Mouse (Mus musculus): ENCODE data around the gene Klc4. TPM values are rescaled to one million over a fixed set of nuclear protein-coding genes. Genes with fewer than 3 reads are reported as not detected.

Klc4 gene
- polyA plus RNA-seq, 2 experiments: 3.4 to 5.2 TPM

DNA sequence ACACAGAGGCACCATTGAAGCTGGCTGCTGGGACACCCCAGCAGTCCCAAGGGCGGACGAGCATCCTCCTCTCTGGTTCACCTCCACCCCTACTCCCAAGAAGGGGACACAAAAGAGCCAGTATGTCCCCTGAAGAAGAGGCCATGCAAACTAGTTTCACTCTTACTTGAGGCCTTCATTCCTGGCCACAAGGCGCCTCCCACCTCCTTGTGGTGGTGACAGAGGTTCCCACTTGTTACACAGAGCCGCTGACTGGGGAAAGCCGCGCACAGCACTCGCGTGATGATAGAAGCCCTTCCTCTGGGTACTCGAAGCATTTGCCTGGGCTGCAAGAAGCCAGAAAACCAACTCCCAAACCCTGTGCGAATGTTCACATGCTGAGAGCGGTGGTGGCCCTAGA lies 23.6 kb downstream of the Klc4 start:
- WGBS (ENCODE audit: insufficient replicate concordance): 39% methylated on average over 11 of the region's 11 CpGs
- Histone ChIP-seq H3K36me3 (replicated peaks; ENCODE audit: control insufficient read depth, insufficient read depth, low read depth) (no peaks in the 10 kb centered on the region), H3K4me1 (replicated peaks; ENCODE audit: control insufficient read depth in 2 of 2, insufficient read depth in 2 of 2, low read length in 1 of 2) (peaks cover 4 to 28% of the 10 kb centered on the region in 2 experiments; a peak in 3 of 4 replicates), H3K4me3 (ENCODE audit: insufficient read depth in 1 of 2, low read depth in 2 of 2, low read length in 2 of 2) (no peak overlapping the region), H3K27me3 (ENCODE audit: control insufficient read depth, insufficient read depth, low read length) (no peaks in the 10 kb centered on the region), H3K9ac (replicated peaks) (no peak overlapping the region), H3K9me3 (ENCODE audit: control insufficient read depth, low read length) (no peaks in the 10 kb centered on the region), H3K27ac (no peak overlapping the region), H3K4me2 (ENCODE audit: low read depth) (no peak overlapping the region)
- TF ChIP-seq CTCF (IDR thresholded peaks at IDR 0.05; ENCODE audit: low read depth) (no peak), EP300 (IDR thresholded peaks at IDR 0.05; ENCODE audit: low read depth) (no peak)
- DNase-seq (ENCODE audit: low read depth in 3 of 3, low spot score in 3 of 3): no peak
- no peak for ATAC-seq (ENCODE audit: insufficient read depth)

DNA sequence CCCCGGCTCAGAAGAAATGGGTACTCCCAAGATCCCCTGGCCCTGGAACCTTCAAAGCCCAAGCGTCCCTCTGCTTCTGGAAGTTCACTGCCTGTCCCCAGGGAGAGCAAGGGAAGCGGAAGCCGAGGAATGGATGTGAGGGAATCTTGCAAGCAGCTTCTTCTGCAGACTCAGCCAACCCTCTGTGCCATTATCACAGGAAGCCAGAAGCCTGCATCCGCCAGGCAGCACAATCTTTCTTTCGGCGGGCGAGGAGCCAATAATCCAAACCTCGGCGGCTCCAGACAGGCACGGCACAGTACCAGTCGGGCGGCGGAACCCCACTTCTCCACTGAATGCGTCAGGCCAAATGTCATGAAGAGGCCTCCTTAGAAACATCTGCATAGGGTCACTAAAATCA lies 24.5 kb downstream of the Klc4 start:
- DNase-seq (ENCODE audit: low read depth in 3 of 3, low spot score in 3 of 3): no peak
- Histone ChIP-seq H3K27me3 (ENCODE audit: control insufficient read depth, insufficient read depth, low read length) (no peaks in the 10 kb centered on the region), H3K4me2 (ENCODE audit: low read depth) (no peak overlapping the region), H3K9ac (replicated peaks) (no peak overlapping the region), H3K27ac (no peak overlapping the region), H3K36me3 (replicated peaks; ENCODE audit: control insufficient read depth, insufficient read depth, low read depth) (no peaks in the 10 kb centered on the region), H3K9me3 (ENCODE audit: control insufficient read depth, low read length) (no peaks in the 10 kb centered on the region), H3K4me1 (replicated peaks; ENCODE audit: control insufficient read depth in 2 of 2, insufficient read depth in 2 of 2, low read length in 1 of 2) (peaks cover 4 to 28% of the 10 kb centered on the region in 2 experiments; a peak in 3 of 4 replicates), H3K4me3 (ENCODE audit: insufficient read depth in 1 of 2, low read depth in 2 of 2, low read length in 2 of 2) (no peak overlapping the region)
- ATAC-seq (ENCODE audit: insufficient read depth): no peak
- TF ChIP-seq CTCF (IDR thresholded peaks at IDR 0.05; ENCODE audit: low read depth) (no peak), EP300 (IDR thresholded peaks at IDR 0.05; ENCODE audit: low read depth) (no peak)
- 37% methylated on average over 15 of the region's 15 CpGs for WGBS (ENCODE audit: insufficient replicate concordance)

DNA sequence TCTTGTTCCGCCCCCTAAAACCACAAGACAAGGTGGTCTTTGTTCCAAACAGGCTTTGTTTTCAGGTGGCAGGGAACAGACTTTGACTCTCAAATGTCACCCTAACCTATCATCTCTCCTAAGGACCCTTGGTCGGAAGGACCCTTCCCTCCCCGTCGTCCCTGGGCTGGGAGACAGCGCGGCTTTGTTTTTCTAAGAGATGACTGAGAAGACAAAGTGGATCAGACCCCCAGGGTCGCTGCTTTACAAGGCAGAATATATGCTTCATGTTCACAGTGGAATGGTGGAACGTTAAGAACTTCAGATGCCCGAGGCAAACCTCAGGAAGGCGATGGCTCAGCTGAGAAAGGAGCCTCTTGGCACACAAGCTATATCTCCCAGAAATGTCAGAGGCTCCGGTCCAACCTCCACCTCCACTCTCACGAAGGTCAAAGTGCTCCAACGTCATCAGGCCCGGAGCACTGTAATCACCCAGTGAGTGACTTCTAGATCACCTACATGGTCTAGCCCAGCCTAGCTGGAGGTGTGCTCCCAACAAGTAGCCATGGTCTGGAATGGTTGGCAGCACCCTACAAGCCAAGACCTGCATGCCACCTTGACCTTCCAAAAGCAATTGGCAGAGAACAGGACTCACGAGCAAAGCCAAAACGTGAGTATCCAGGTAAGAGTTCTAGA lies 26.0 kb downstream of the Klc4 start:
- TF ChIP-seq EP300 (IDR thresholded peaks at IDR 0.05; ENCODE audit: low read depth): no peak
- TF ChIP-seq CTCF (IDR thresholded peaks at IDR 0.05; ENCODE audit: low read depth): no peak
- Histone ChIP-seq H3K36me3 (replicated peaks; ENCODE audit: control insufficient read depth, insufficient read depth, low read depth) (no peaks in the 10 kb centered on the region), H3K4me3 (ENCODE audit: insufficient read depth in 1 of 2, low read depth in 2 of 2, low read length in 2 of 2) (no peak overlapping the region), H3K9me3 (ENCODE audit: control insufficient read depth, low read length) (no peaks in the 10 kb centered on the region), H3K27me3 (ENCODE audit: control insufficient read depth, insufficient read depth, low read length) (no peaks in the 10 kb centered on the region), H3K9ac (replicated peaks) (no peak overlapping the region), H3K4me2 (ENCODE audit: low read depth) (no peak overlapping the region), H3K27ac (no peak overlapping the region), H3K4me1 (replicated peaks; ENCODE audit: control insufficient read depth in 2 of 2, insufficient read depth in 2 of 2, low read length in 1 of 2) (peaks cover 4 to 28% of the 10 kb centered on the region in 2 experiments; a peak in 3 of 4 replicates)
- DNase-seq (ENCODE audit: low read depth in 3 of 3, low spot score in 3 of 3): no peak
- ATAC-seq (ENCODE audit: insufficient read depth): no peak
- WGBS (ENCODE audit: insufficient replicate concordance): 50% methylated on average over 16 of the region's 16 CpGs

DNA sequence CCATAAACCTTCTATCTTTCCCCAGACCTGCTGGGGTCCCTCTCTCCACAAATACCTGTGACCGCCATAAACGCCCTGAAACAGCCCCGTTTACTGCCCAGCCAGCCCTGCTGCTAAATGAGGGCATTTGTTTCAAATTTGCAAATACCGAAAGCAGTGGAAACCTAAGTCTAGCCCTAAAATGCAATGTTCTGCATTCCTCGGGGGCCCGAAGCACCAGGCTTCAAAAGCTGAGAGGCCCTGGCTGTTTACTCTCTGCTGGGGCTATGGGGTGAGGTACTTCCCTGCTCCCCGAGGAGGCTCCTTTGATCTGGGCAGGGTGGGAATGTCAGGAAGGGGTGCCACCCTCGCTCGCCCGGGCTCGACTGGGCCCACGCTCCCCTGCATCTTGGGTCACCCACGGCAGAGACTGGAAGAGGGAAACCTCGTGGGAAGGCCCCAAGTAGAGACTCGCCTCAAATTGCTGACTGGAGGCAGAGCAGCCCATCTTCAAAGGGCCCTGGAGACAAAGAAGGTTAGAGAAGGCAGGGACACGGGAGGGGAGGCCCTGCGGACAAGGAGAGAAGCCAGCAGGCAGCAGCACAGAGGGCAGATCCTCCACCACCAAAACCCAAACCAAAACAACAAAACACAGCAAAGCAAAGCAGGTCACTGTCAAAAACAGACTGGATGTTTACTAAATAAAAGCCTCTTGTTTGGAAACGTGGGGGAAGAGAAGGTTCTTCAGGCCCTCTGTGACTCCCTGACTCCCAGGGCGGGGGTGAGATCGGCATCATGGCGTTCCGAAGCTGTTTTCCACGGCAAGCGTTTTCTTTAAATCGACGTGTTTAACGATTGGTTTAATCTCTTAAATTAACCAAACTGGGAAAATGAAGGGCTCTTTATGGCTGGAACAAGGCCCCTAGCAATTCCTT lies 26.8 kb downstream of the Klc4 start:
- ATAC-seq (ENCODE audit: insufficient read depth) (no peak), DNase-seq (ENCODE audit: low read depth in 3 of 3, low spot score in 3 of 3) (no peak)
- no peaks in the 10 kb centered on the region for H3K27me3 ChIP-seq (ENCODE audit: control insufficient read depth, insufficient read depth, low read length)
- no peak overlapping the region for H3K9ac ChIP-seq (replicated peaks)
- H3K36me3 ChIP-seq (replicated peaks; ENCODE audit: control insufficient read depth, insufficient read depth, low read depth): no peaks in the 10 kb centered on the region
- H3K4me2 ChIP-seq (ENCODE audit: low read depth): peak overlapping the region; percentile 4; the same call in 1 of the 2 replicates
- no peaks in the 10 kb centered on the region for H3K9me3 ChIP-seq (ENCODE audit: control insufficient read depth, low read length)
- peaks cover 4 to 28% of the 10 kb centered on the region in 2 experiments; a peak in 3 of 4 replicates for H3K4me1 ChIP-seq (replicated peaks; ENCODE audit: control insufficient read depth in 2 of 2, insufficient read depth in 2 of 2, low read length in 1 of 2)
- no peak overlapping the region for H3K27ac ChIP-seq
- TF ChIP-seq CTCF (IDR thresholded peaks at IDR 0.05; ENCODE audit: low read depth) (no peak), EP300 (IDR thresholded peaks at IDR 0.05; ENCODE audit: low read depth) (no peak)
- H3K4me3 ChIP-seq (ENCODE audit: insufficient read depth in 1 of 2, low read depth in 2 of 2, low read length in 2 of 2): no peak overlapping the region
- 39% methylated on average over 27 of the region's 27 CpGs for WGBS (ENCODE audit: insufficient replicate concordance)

DNA sequence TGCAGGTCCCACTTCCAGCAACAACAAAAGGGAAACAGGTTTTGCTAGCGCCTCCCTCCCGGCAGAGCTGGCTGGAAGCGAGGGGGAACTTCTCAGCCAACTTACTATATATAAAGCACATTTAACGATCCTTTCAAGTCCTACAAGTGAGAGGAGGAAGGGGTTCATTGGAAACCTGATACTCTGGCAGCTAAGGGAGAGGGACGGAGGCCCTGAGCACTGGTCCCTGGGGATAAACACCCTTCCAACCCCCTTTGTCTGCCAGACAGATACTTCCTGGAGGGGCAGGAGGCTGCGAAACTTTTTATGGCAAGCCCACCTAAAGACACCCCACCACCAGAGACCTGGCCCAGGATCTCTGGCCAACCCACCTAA lies 27.4 kb downstream of the Klc4 start:
- Histone ChIP-seq H3K27ac (no peak overlapping the region), H3K9ac (replicated peaks) (no peak overlapping the region), H3K36me3 (replicated peaks; ENCODE audit: control insufficient read depth, insufficient read depth, low read depth) (no peaks in the 10 kb centered on the region), H3K9me3 (ENCODE audit: control insufficient read depth, low read length) (no peaks in the 10 kb centered on the region), H3K27me3 (ENCODE audit: control insufficient read depth, insufficient read depth, low read length) (no peaks in the 10 kb centered on the region), H3K4me3 (ENCODE audit: insufficient read depth in 1 of 2, low read depth in 2 of 2, low read length in 2 of 2) (no peak overlapping the region), H3K4me2 (ENCODE audit: low read depth) (no peak overlapping the region), H3K4me1 (replicated peaks; ENCODE audit: control insufficient read depth in 2 of 2, insufficient read depth in 2 of 2, low read length in 1 of 2) (peaks cover 4 to 28% of the 10 kb centered on the region in 2 experiments; a peak in 3 of 4 replicates)
- TF ChIP-seq EP300 (IDR thresholded peaks at IDR 0.05; ENCODE audit: low read depth): no peak
- TF ChIP-seq CTCF (IDR thresholded peaks at IDR 0.05; ENCODE audit: low read depth): no peak
- 46% methylated on average over 6 of the region's 6 CpGs for WGBS (ENCODE audit: insufficient replicate concordance)
- ATAC-seq (ENCODE audit: insufficient read depth): no peak
- no peak for DNase-seq (ENCODE audit: low read depth in 3 of 3, low spot score in 3 of 3)
